ENCODE assay signal across 11 mouse cellular contexts in the genomic region with DNA sequence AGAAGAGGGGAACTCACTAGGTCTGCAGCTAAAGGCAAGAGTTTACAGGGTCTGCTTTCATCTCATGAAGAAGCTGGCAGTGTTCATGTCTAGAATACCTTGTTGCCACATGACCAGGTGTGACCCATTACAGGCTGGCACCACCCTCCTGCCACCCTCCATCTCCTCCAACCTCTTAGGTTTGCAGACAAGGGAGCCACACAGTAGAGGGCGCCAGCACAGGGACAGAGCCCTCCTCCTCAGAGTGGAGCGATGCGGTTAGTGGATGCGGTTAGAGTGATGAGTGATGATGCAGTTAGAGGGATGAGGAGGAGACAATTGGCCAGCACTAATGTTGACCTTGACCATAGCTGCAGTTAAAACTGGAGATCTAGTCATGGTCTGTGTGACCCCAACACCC.
DNase-seq lines count a peak whose midpoint lies in the region; ATAC-seq and TF ChIP-seq lines count a peak whose summit lies in the region.
"Had no signal": no experiment of that assay in that cellular context is flagged by ENCODE, and none has a peak within 500 bp of the region (broad histone marks: within the 10 kb centered on the region; RNA-seq: fewer than 3 reads in every experiment).

No protein-coding gene starts in this region.

- H3K27me3 ChIP-seq in heart, postnatal 0 days (ENCODE audit: control insufficient read depth, insufficient read depth, low read length) = peaks cover 19% of the 10 kb centered on the region
- H3K27me3 ChIP-seq in midbrain, postnatal 0 days (ENCODE audit: insufficient read depth, low read length) = no peaks in the 10 kb centered on the region
- H3K27me3 ChIP-seq in midbrain, embryonic 10.5 days (ENCODE audit: low read depth, poor library complexity, severe bottlenecking) = peaks cover 33% of the 10 kb centered on the region

- TF ChIP-seq CTCF in heart, postnatal 0 days (IDR thresholded peaks at IDR 0.05; ENCODE audit: low read depth) = peak; percentile 42
- TF ChIP-seq CTCF in midbrain, postnatal 0 days (IDR thresholded peaks at IDR 0.05) = peak; percentile 59
- TF ChIP-seq CTCF in cortical plate, adult 2 months (IDR thresholded peaks at IDR 0.05; ENCODE audit: extremely low read depth, insufficient read depth, low read length) = peak; percentile 57

- H3K4me2 ChIP-seq in heart, postnatal 0 days (ENCODE audit: low read depth, low read length) = no peak overlapping the region
- H3K4me2 ChIP-seq in midbrain, postnatal 0 days (ENCODE audit: low read depth, low read length, poor library complexity, severe bottlenecking) = no peak overlapping the region
- H3K4me2 ChIP-seq: forebrain, embryonic 12.5 days had no signal

- H3K36me3 ChIP-seq in heart, postnatal 0 days (replicated peaks; ENCODE audit: control insufficient read depth, insufficient read depth, low read length) = no peaks in the 10 kb centered on the region
- no peaks in the 10 kb centered on the region for H3K36me3 ChIP-seq in midbrain, postnatal 0 days (ENCODE audit: insufficient read depth, low read length)
- H3K36me3 ChIP-seq in midbrain, embryonic 10.5 days = no peaks in the 10 kb centered on the region
- H3K36me3 ChIP-seq: forebrain, embryonic 12.5 days had no signal

- H3K9me3 ChIP-seq in heart, postnatal 0 days (replicated peaks; ENCODE audit: control insufficient read depth, low read length) = no peaks in the 10 kb centered on the region
- no peaks in the 10 kb centered on the region for H3K9me3 ChIP-seq in midbrain, postnatal 0 days (ENCODE audit: low read length)
- H3K9me3 ChIP-seq in midbrain, embryonic 10.5 days (replicated peaks) = no peaks in the 10 kb centered on the region
- H3K9me3 ChIP-seq: forebrain, embryonic 12.5 days had no signal

- no peaks in the 10 kb centered on the region for H3K4me1 ChIP-seq in heart, postnatal 0 days (ENCODE audit: control insufficient read depth, insufficient read depth)
- H3K4me1 ChIP-seq in midbrain, postnatal 0 days (ENCODE audit: insufficient read depth, low read length) = peaks cover 4% of the 10 kb centered on the region; the same call in 1 of the 2 replicates
- H3K4me1 ChIP-seq in midbrain, embryonic 10.5 days = peaks cover 47% of the 10 kb centered on the region
- H3K4me1 ChIP-seq in cortical plate, adult 2 months (ENCODE audit: control insufficient read depth, insufficient read depth, low read length) = no peaks in the 10 kb centered on the region

- H3K27ac ChIP-seq in heart, postnatal 0 days (ENCODE audit: low read depth) = no peak overlapping the region
- no peak overlapping the region for H3K27ac ChIP-seq in midbrain, postnatal 0 days (ENCODE audit: low read depth, low read length)
- no peak overlapping the region for H3K27ac ChIP-seq in midbrain, embryonic 10.5 days (replicated peaks)
- no peak overlapping the region for H3K27ac ChIP-seq in cortical plate, adult 2 months (ENCODE audit: insufficient read depth, low read length)
- H3K27ac ChIP-seq: forebrain, embryonic 12.5 days had no signal

- H3K9ac ChIP-seq in heart, postnatal 0 days (replicated peaks; ENCODE audit: low read depth, low read length) = no peak overlapping the region
- H3K9ac ChIP-seq in midbrain, postnatal 0 days (replicated peaks; ENCODE audit: low read length, poor library complexity, severe bottlenecking) = no peak overlapping the region
- H3K9ac ChIP-seq: forebrain, embryonic 12.5 days had no signal

- no peak overlapping the region for H3K4me3 ChIP-seq in heart, postnatal 0 days (ENCODE audit: low read depth, low read length)
- no peak overlapping the region for H3K4me3 ChIP-seq in midbrain, postnatal 0 days (ENCODE audit: low read depth, low read length)
- H3K4me3 ChIP-seq in midbrain, embryonic 10.5 days = no peak overlapping the region
- no peak overlapping the region for H3K4me3 ChIP-seq in cortical plate, adult 2 months (ENCODE audit: insufficient read depth, low read length)
- H3K4me3 ChIP-seq: forebrain, embryonic 12.5 days had no signal

- 17% methylated on average over 4 of the region's 4 CpGs for WGBS in heart, postnatal 0 days
- WGBS in midbrain, postnatal 0 days = 40% methylated on average over 4 of the region's 4 CpGs
- 52% methylated on average over 4 of the region's 4 CpGs for WGBS in midbrain, embryonic 10.5 days

- no peak for ATAC-seq in heart, postnatal 0 days (ENCODE audit: insufficient read depth, low read depth)
- ATAC-seq in midbrain, postnatal 0 days (ENCODE audit: low FRiP score) = no peak

- TF ChIP-seq EP300 in heart, postnatal 0 days (IDR thresholded peaks at IDR 0.05; ENCODE audit: low read depth) = no peak

- no peak for TF ChIP-seq POLR2A in cortical plate, adult 2 months (IDR thresholded peaks at IDR 0.05; ENCODE audit: extremely low read depth, insufficient read depth, low read length)

- no peak for DNase-seq in heart, postnatal 0 days (ENCODE audit: low spot score)
- no peak for DNase-seq in heart, adult 9 months (ENCODE audit: low spot score in 2 of 2)
- DNase-seq in midbrain, postnatal 0 days (ENCODE audit: low spot score) = no peak
- no peak for DNase-seq in midbrain, embryonic 10.5 days (ENCODE audit: low spot score)
- DNase-seq in adrenal gland, postnatal 25 days = peak; percentile 55
- DNase-seq in kidney, adult 9 months = no peak
- DNase-seq in c-Kit-positive CD71-positive TER-119-positive erythroid progenitor cells, embryonic 14.5 days (ENCODE audit: low spot score) = no peak
- DNase-seq: kidney, adult 11 months; lung, postnatal 36 days had no signal
